Mouse (Mus musculus) lung, embryonic 16.5 days (tissue): ENCODE data around the gene Ccdc42. TPM values are rescaled to one million over a fixed set of nuclear protein-coding genes. Genes with fewer than 3 reads are reported as not detected.

Experiments
- ATAC-seq: fragments of 200-750 bp; cut with Nextera tagmentation; 2 replicates; pipeline ENCODE4 v1.8.0; 2017; ENCODE audit warnings: low read depth, mild to moderate bottlenecking, moderate library complexity
- H3K27ac ChIP-seq: fragments of 300-500 bp; sonication (generic); 2 replicates; pipeline ENCODE4 v1.5.1; 2014; ENCODE audit warnings: mild to moderate bottlenecking, control low read depth, low read length
- H3K27me3 ChIP-seq: fragments of 300-500 bp; sonication (generic); 2 replicates; pipeline ENCODE4 v1.6.1; 2014; ENCODE audit warnings: low read depth, low read length, mixed read lengths; ENCODE audit not compliant: control insufficient read depth, insufficient read depth
- H3K36me3 ChIP-seq: fragments of 300-500 bp; sonication (generic); 2 replicates; pipeline ENCODE4 v1.6.1; 2014; ENCODE audit warnings: low read length; ENCODE audit not compliant: control insufficient read depth, insufficient read depth
- H3K4me1 ChIP-seq: fragments of 300-500 bp; sonication (generic); replicated peaks from 2 replicates; pipeline ENCODE4 v1.6.1; 2014; ENCODE audit warnings: low read length, mixed read lengths; ENCODE audit not compliant: control insufficient read depth, insufficient read depth
- H3K4me2 ChIP-seq: fragments of 300-500 bp; sonication (generic); 2 replicates; pipeline ENCODE4 v1.6.1; 2014; ENCODE audit warnings: low read depth, low read length, control low read depth
- H3K4me3 ChIP-seq: fragments of 300-500 bp; sonication (generic); 2 replicates; pipeline ENCODE4 v1.5.1; 2014; ENCODE audit warnings: mild to moderate bottlenecking, low read length, control low read depth
- H3K9ac ChIP-seq: fragments of 300-500 bp; sonication (generic); 2 replicates; pipeline ENCODE4 v1.6.1; 2014; ENCODE audit warnings: low read length, control low read depth
- H3K9me3 ChIP-seq: fragments of 300-500 bp; sonication (generic); 2 replicates; pipeline ENCODE4 v1.6.1; 2016; ENCODE audit warnings: low read length; ENCODE audit not compliant: control insufficient read depth
- WGBS: fragments of 180-500 bp; shearing (Covaris S2); extraction: QIAGEN DNeasy Blood & Tissue Kit; methylation state at CpG from one replicate; pipeline ENCODE4 v1.1.7; 2014; 5-methylcytosine and 5-hydroxymethylcytosine counted together
- polyA plus RNA-seq: library from polyadenylated mRNA; unstranded; fragments of >200 nt; fragmentation: Nextera tagmentation; extraction: Ambion mirVana; gene quantifications from 2 replicates; pipeline ENCODE4 v1.2.1, GENCODE M21; 2015

Gene Ccdc42
- 0.67 and 1.1 TPM in 2 replicates for polyA plus RNA-seq

DNA sequence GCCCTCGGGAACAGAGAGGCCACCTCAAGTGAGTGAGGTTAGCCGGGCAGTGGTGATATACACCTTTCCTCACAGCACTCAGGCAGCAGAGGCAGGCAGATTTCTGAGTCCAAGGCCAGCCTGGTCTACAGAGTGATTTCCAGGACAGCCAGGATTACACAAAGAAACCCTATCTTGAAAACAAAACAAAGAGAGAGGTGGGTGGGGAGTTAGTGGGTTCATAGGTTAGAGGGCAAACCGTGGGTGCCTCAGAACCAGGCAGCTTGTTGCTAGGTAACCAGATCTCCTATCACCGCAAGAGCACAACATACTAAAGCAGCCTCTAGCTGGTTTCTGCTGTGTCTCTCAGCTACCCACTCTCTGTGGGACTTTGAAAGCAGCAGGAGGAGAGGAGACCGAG, at the start of gene Ccdc42:
Ccdc42 (plus strand) TSS at position 301 of the 400 bp plus-strand sequence.
- WGBS = 64% methylated on average over 5 of the region's 5 CpGs
- H3K36me3 ChIP-seq = no peaks in the 10 kb centered on the region
- no peaks in the 10 kb centered on the region for H3K9me3 ChIP-seq
- no peak within 1 kb of the TSS for H3K27ac ChIP-seq
- peaks cover 17% of the 10 kb centered on the region for H3K4me1 ChIP-seq
- no peak within 1 kb of the TSS for H3K9ac ChIP-seq
- no peak within 1 kb of the TSS for H3K4me2 ChIP-seq
- no peak within 1 kb of the TSS for H3K4me3 ChIP-seq
- ATAC-seq = no peak
- no peaks in the 10 kb centered on the region for H3K27me3 ChIP-seq

DNA sequence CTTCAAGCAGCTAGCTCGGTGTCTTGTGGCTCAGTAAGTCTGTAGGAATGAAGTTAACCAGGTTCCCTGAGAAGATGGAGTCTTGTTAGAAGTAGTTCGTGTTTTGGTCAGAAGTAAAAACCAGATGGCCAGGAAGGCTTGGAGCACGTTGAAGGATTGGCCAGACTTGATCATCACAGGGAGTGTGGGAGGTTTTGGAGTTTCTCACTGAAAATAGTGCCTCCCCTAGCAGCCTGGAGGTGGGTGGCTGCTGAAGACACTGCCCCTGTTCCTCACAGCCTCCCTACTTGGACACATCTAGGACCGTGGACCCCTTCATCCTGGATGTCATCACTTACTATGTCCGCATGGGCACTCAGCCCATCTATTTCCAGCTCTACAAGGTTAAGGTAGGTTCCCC, 47.2 kb upstream of the Ccdc42 start:
- H3K36me3 ChIP-seq = no peaks in the 10 kb centered on the region
- no peak for ATAC-seq
- no peaks in the 10 kb centered on the region for H3K4me1 ChIP-seq
- WGBS = 55% methylated on average over 5 of the region's 5 CpGs
- no peaks in the 10 kb centered on the region for H3K9me3 ChIP-seq
- H3K4me2 ChIP-seq = no peak overlapping the region
- H3K27ac ChIP-seq = no peak overlapping the region
- H3K4me3 ChIP-seq = no peak overlapping the region
- no peak overlapping the region for H3K9ac ChIP-seq
- H3K27me3 ChIP-seq = no peaks in the 10 kb centered on the region

DNA sequence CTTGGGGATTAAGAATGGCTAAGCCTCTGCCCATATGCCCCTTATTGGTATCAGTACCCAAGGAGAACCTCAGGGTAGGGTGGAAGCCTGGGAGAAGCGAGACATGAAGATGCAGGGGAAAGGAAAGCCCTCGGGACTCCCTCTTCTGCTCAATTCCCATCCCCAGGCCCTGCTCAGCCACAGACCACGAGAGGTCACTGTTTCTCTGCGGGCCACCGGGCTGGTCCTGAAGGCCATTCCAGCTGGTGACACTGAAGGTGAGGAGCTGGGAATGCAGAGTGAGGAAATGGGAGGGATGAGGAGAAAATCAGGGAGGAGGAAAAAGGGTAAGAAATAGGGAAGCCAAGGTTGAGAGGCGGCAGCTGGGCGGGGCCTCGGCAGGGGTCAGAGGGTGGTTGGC, 42.3 kb upstream of the Ccdc42 start:
- H3K9ac ChIP-seq = no peak overlapping the region
- H3K4me1 ChIP-seq = peaks cover 13% of the 10 kb centered on the region
- no peaks in the 10 kb centered on the region for H3K27me3 ChIP-seq
- no peaks in the 10 kb centered on the region for H3K36me3 ChIP-seq
- H3K27ac ChIP-seq = no peak overlapping the region
- ATAC-seq = peak; percentile 36; the same call in 1 of the 2 replicates
- no peak overlapping the region for H3K4me2 ChIP-seq
- WGBS = 11% methylated on average over 8 of the region's 8 CpGs
- no peaks in the 10 kb centered on the region for H3K9me3 ChIP-seq
- no peak overlapping the region for H3K4me3 ChIP-seq

DNA sequence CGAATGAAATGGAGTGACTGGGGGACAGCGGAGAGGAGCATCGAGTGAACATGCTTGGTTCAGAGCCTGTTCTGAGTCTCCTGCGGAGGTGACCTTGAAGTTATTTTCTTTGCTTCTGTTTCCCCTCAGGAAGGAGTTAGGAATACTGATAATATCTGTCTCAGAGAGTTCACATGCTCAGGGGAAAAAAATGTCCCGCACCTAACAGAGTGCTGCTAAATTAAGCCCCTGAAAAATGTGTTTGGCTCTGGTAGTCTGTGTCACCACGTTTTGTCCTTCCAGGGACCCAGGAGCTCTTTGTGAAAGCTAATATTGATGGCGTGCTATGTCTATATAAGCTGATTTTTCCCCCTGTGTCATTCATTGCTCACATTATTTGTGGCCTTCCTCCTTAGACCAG, 41.6 kb upstream of the Ccdc42 start:
- H3K27ac ChIP-seq = no peak overlapping the region
- 43% methylated on average over 7 of the region's 7 CpGs for WGBS
- H3K9me3 ChIP-seq = no peaks in the 10 kb centered on the region
- H3K4me2 ChIP-seq = no peak overlapping the region
- H3K9ac ChIP-seq = no peak overlapping the region
- H3K27me3 ChIP-seq = no peaks in the 10 kb centered on the region
- no peaks in the 10 kb centered on the region for H3K36me3 ChIP-seq
- H3K4me3 ChIP-seq = no peak overlapping the region
- peaks cover 13% of the 10 kb centered on the region for H3K4me1 ChIP-seq
- ATAC-seq = no peak

DNA sequence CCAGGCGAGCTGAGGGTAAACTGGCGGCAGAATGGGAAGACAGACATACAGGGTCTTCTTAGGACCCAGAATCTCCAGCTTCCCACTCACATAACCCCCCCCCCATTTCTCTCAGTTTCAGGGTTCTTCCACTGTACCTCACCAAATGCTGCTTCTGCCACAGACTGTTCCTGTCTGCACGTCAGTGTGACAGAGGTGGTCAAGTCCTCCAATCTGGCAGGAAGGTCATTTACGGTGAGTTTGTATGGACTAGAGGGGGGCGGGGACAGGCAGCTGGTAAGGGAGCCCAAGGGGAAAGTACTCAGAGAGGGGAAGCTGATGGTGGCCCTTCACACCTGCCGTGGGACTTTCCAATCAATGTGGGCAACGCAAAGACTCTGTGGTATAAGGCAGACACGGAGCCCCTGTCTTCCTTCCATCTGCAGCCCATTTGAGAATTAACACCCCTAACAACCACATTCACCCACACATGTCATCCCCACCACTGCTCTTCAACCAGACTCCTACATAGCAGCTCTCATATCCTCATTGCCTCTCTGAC, 41.1 kb upstream of the Ccdc42 start:
- Histone ChIP-seq H3K36me3 (no peaks in the 10 kb centered on the region), H3K9ac (no peak overlapping the region), H3K27ac (no peak overlapping the region), H3K27me3 (no peaks in the 10 kb centered on the region), H3K4me2 (no peak overlapping the region), H3K4me1 (peaks cover 13% of the 10 kb centered on the region), H3K9me3 (no peaks in the 10 kb centered on the region), H3K4me3 (no peak overlapping the region)
- 71% methylated on average over 8 of the region's 8 CpGs for WGBS
- no peak for ATAC-seq

DNA sequence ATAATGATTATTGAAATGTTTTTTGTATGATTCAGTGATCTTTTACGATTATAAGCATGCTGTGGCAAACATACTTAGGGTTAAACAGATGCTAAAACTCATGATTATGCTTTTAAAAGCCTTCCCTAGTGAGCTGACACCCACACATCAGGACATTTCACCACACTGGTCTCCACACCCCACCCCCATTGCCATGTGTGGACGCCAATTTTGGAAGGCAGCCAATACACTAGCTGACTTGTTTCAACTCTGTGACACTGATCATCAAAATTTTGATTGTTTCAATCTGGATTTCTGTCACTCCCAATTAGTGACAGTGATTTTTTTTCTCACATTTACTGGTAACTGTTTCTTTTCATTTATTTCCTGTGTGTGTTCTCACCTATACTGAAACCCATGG, 39.3 kb upstream of the Ccdc42 start:
- H3K27ac ChIP-seq = no peak overlapping the region
- H3K4me1 ChIP-seq = peaks cover 13% of the 10 kb centered on the region
- H3K9ac ChIP-seq = no peak overlapping the region
- H3K4me3 ChIP-seq = no peak overlapping the region
- no peaks in the 10 kb centered on the region for H3K27me3 ChIP-seq
- no peaks in the 10 kb centered on the region for H3K9me3 ChIP-seq
- WGBS = 33% methylated on average over 2 of the region's 2 CpGs
- H3K4me2 ChIP-seq = no peak overlapping the region
- H3K36me3 ChIP-seq = no peaks in the 10 kb centered on the region
- peak; percentile 65; the same call in 1 of the 2 replicates for ATAC-seq

DNA sequence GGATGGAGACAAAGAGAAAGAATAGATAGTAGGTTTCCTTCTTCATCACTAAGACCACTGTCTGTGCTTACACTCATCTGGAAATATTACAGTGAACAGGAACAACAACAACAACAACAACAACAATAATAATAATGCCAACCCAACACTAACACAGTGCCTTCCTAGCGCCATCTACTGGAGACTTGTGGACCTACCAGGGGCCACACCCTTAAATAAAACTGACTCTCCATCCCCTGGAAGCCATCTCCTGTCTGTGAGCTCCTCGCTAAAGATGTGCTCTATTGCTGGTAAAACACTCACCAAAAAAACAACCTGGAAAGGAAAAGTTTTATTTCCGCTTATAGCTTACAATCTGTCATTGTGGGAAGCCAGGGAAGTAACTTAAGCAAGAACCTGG, 37.2 kb upstream of the Ccdc42 start:
- H3K9me3 ChIP-seq = no peaks in the 10 kb centered on the region
- H3K4me1 ChIP-seq = peaks cover 13% of the 10 kb centered on the region
- WGBS = 44% methylated on average over 3 of the region's 3 CpGs
- no peak overlapping the region for H3K4me3 ChIP-seq
- H3K27ac ChIP-seq = no peak overlapping the region
- ATAC-seq = no peak
- H3K36me3 ChIP-seq = no peaks in the 10 kb centered on the region
- H3K4me2 ChIP-seq = no peak overlapping the region
- no peak overlapping the region for H3K9ac ChIP-seq
- H3K27me3 ChIP-seq = no peaks in the 10 kb centered on the region

DNA sequence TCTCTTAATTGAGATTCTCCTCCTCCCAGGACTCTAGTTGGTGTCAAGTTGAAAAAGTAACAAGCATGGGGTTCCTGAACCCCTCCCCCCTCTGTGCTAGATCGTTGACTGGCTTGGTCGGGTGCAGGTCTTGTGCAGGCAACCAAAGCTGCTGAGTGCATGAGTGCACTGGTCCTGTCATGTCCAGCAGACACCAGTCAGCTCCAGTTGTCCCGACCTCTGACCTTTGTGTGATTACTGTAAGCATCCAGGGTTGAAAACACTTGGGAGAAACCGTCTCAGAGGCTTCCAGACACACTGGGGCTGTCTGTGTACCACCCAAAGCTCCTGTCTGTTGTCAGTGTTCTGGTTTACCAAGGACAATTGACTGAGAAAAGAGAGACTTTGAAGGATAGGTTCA, 36.5 kb upstream of the Ccdc42 start:
- H3K27me3 ChIP-seq = no peaks in the 10 kb centered on the region
- H3K4me1 ChIP-seq = peaks cover 13% of the 10 kb centered on the region
- peak; percentile 42; the same call in 1 of the 2 replicates for ATAC-seq

DNA sequence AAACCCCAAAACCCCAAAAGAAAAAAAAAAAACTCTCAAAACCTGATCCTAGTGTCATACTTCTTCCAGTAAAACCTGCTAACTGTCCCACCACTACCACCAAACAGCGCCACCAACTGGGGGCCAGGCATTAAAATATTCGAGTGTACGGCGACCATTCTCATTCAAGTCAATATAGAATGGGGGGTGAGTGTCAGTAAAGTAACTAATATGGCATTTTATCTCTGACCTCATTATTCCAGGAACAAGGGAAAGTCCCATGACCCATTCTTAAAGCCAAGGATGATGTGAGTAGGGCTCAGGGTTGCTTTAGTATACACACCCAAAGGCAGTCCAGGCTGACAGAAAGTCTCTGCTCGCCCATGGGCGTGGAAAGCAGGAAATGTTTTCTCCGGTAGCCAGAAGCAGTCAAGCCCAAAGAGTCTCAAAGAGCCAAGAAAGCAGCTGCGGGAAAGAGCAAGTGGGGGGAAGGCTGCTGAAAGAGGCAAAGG, 32.8 kb upstream of the Ccdc42 start:
- Histone ChIP-seq H3K27me3 (no peaks in the 10 kb centered on the region), H3K4me1 (peaks cover 4% of the 10 kb centered on the region; the same call in 1 of the 2 replicates), H3K9me3 (no peaks in the 10 kb centered on the region), H3K9ac (no peak overlapping the region), H3K4me3 (no peak overlapping the region), H3K27ac (no peak overlapping the region), H3K36me3 (no peaks in the 10 kb centered on the region), H3K4me2 (no peak overlapping the region)
- no peak for ATAC-seq
- 31% methylated on average over 8 of the region's 8 CpGs for WGBS

More for the DNA sequence above, 36.5 kb upstream of the Ccdc42 start:
- H3K9ac ChIP-seq = no peak overlapping the region
- H3K4me3 ChIP-seq = no peak overlapping the region
- H3K27ac ChIP-seq = no peak overlapping the region
- WGBS = 32% methylated on average over 4 of the region's 4 CpGs
- no peaks in the 10 kb centered on the region for H3K36me3 ChIP-seq
- no peak overlapping the region for H3K4me2 ChIP-seq
- H3K9me3 ChIP-seq = no peaks in the 10 kb centered on the region
